Mouse (Mus musculus) liver, embryonic 14.5 days (tissue): ENCODE measurements around the gene Chchd3. TPM values are rescaled to one million over a fixed set of nuclear protein-coding genes. Genes with fewer than 3 reads are reported as not detected.

Source experiments
- ATAC-seq: fragments of 200-750 bp; cut with Nextera tagmentation; 2 replicates; pipeline ENCODE4 v1.8.0; 2017; ENCODE audit warnings: moderate number of reproducible peaks, mild to moderate bottlenecking, moderate library complexity; ENCODE audit not compliant: insufficient read depth
- DNase-seq, 3 experiments: peaks; one replicate each; pipeline ENCODE4 v3.0.0-alpha.2; 2012 to 2013; ENCODE audit warnings: low read depth in 3 of 3, low spot score in 3 of 3
- H3K27ac ChIP-seq: fragments of 300-500 bp; sonication (generic); 2 replicates; pipeline ENCODE4 v1.5.1; 2014; ENCODE audit warnings: moderate library complexity, mild to moderate bottlenecking, control low read depth, inconsistent platforms
- H3K27me3 ChIP-seq: fragments of 300-500 bp; sonication (generic); 2 replicates; pipeline ENCODE4 v1.6.1; 2014; ENCODE audit warnings: mild to moderate bottlenecking, low read length, moderate library complexity; ENCODE audit not compliant: control insufficient read depth, insufficient read depth
- H3K36me3 ChIP-seq: fragments of 300-500 bp; sonication (generic); replicated peaks from 2 replicates; pipeline ENCODE4 v1.6.1; 2014; ENCODE audit warnings: low read depth; ENCODE audit not compliant: control insufficient read depth, insufficient read depth
- H3K4me1 ChIP-seq, 2 experiments: fragments of 200-500 bp in 1 of 2; fragments of 300-500 bp in 1 of 2; sonication (generic) in 1 of 2; replicated peaks; 2 replicates each; pipeline ENCODE4 v1.6.1; 2012 to 2014; ENCODE audit warnings: antibody characterized with exemption in 1 of 2, inconsistent platforms in 1 of 2, low read length in 1 of 2; ENCODE audit not compliant: control insufficient read depth in 2 of 2, insufficient read depth in 2 of 2
- H3K4me2 ChIP-seq: fragments of 300-500 bp; sonication (generic); 2 replicates; pipeline ENCODE4 v1.6.1; 2014; ENCODE audit warnings: low read depth, mild to moderate bottlenecking, control low read depth, moderate library complexity
- H3K4me3 ChIP-seq, 2 experiments: fragments of 200-500 bp in 1 of 2; fragments of 300-500 bp in 1 of 2; sonication (generic) in 1 of 2; 2 replicates each; pipeline ENCODE4 v1.5.1; 2012 to 2014; ENCODE audit warnings: low read depth in 2 of 2, low read length in 2 of 2, mild to moderate bottlenecking in 2 of 2, control low read depth in 1 of 2, inconsistent platforms in 1 of 2, moderate library complexity in 1 of 2; ENCODE audit not compliant: insufficient read depth in 1 of 2
- H3K9ac ChIP-seq: fragments of 300-500 bp; sonication (generic); replicated peaks from 2 replicates; pipeline ENCODE4 v1.6.1; 2014; ENCODE audit warnings: mild to moderate bottlenecking, control low read depth, moderate library complexity
- H3K9me3 ChIP-seq: fragments of 300-500 bp; sonication (generic); 2 replicates; pipeline ENCODE4 v1.6.1; 2016; ENCODE audit warnings: low read length, mixed read lengths; ENCODE audit not compliant: control insufficient read depth
- CTCF ChIP-seq: IDR thresholded peaks from 2 replicates; pipeline ENCODE4 v1.5.1; 2016; ENCODE audit warnings: antibody characterized with exemption, low read depth, control low read depth
- EP300 ChIP-seq: IDR thresholded peaks from 2 replicates; pipeline ENCODE4 v1.6.1; 2016; ENCODE audit warnings: antibody characterized with exemption, low read depth
- WGBS: fragments of 180-500 bp; shearing (Covaris S2); extraction: QIAGEN DNeasy Blood & Tissue Kit; methylation state at CpG from one replicate; pipeline ENCODE4 v1.1.7; 2014; ENCODE audit not compliant: insufficient replicate concordance; 5-methylcytosine and 5-hydroxymethylcytosine counted together
- polyA plus RNA-seq, 2 experiments: library from polyadenylated mRNA; depleted of rRNA in 1 of 2; stranded (reverse) in 1 of 2; unstranded in 1 of 2; fragments of >200 nt; fragmentation: Nextera tagmentation in 1 of 2; extraction: Ambion mirVana in 1 of 2; gene quantifications; 2 replicates each; pipeline versions ENCODE4 v1.2.1 to v1.2.3; 2012 to 2014

Chchd3 gene
- polyA plus RNA-seq, 2 experiments, result 43.9 to 76.5 TPM

DNA sequence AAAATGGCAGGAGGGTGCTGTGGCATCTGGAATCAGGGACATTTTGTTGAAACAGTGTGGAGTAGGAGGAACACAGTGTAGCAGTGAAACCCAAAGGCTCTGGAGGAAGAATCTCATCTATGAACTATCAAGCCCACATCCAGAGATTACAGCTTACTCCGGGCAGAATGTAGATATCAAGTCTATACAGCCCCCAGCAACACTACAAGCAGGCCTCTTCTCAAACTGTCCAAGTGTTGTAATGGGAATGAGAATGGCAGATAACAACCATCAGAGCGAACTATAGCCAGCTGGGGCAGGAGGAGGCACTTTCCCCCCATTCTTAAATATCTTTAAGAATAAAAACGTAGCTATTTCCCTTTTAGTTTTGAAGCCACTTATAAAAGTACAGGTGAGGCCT, 266.9 kb downstream of the Chchd3 start:
- no peak for DNase-seq
- Histone ChIP-seq H3K27me3 (no peaks in the 10 kb centered on the region), H3K4me3 (no peak overlapping the region), H3K4me1 (peaks cover 6% of the 10 kb centered on the region in 2 experiments; a peak in 3 of 4 replicates), H3K27ac (no peak overlapping the region), H3K9me3 (no peaks in the 10 kb centered on the region), H3K4me2 (0 out of 2 replicates have a peak overlapping the region, but pooled peaks have one; percentile 16), H3K9ac (no peak overlapping the region), H3K36me3 (peaks cover 3% of the 10 kb centered on the region; the same call in 1 of the 2 replicates)
- TF ChIP-seq EP300, result no peak
- TF ChIP-seq CTCF, result no peak
- peak; percentile 68 for ATAC-seq
- WGBS, result 57% methylated on average over 3 of the region's 3 CpGs

DNA sequence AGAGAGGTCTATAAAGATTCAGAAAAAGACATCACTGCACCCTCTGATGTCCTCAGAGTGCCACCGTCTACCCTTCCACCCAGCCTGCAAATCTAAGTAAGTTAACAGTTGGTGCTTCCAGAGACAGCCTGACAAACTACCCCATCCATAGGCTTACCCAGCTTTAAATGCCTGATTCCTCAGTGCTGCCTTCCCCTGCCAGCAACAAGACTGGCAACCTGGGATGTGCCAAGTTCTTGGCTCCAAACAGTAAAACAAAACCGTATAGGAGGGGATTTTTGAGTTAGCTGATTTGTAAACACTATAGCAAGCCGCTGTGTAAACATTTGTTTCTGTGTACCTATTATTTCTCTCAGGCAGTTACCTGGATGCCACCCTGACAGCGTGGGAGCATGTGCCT, 269.6 kb downstream of the Chchd3 start:
- H3K4me1 ChIP-seq, result peaks cover 6% of the 10 kb centered on the region in 2 experiments; a peak in 3 of 4 replicates
- H3K36me3 ChIP-seq, result peaks cover 3% of the 10 kb centered on the region; the same call in 1 of the 2 replicates
- no peak overlapping the region for H3K9ac ChIP-seq
- no peak overlapping the region for H3K4me2 ChIP-seq
- H3K4me3 ChIP-seq, result no peak overlapping the region
- no peaks in the 10 kb centered on the region for H3K9me3 ChIP-seq
- TF ChIP-seq EP300, result no peak
- ATAC-seq, result no peak
- no peaks in the 10 kb centered on the region for H3K27me3 ChIP-seq
- WGBS, result 82% methylated on average over 4 of the region's 4 CpGs
- no peak for DNase-seq
- H3K27ac ChIP-seq, result no peak overlapping the region

DNA sequence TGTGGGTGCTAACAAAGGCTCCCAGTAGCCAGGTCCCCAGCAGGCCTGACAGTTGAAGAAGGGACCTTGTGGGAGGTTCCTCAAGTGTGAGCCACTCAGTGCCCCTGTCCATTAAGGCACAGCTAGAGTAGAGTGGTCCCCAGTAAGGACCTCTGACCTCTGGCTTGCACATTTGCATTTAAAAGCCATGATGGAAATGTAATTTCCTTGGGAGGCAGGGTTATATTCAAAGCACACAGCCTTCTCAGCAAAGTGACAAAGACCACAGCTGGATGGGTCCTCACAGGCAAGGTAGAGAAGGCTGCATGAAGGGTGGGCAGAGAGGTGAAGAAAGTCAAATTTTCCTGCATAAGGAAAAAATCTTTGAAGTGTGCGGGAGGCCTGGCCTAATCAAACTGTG, 272.7 kb downstream of the Chchd3 start:
- TF ChIP-seq EP300 (no peak), CTCF (no peak)
- Histone ChIP-seq H3K4me2 (no peak overlapping the region), H3K27me3 (no peaks in the 10 kb centered on the region), H3K36me3 (0 out of 2 replicates have a peak, but pooled peaks cover 3% of the 10 kb centered on the region), H3K4me3 (no peak overlapping the region), H3K27ac (no peak overlapping the region), H3K9me3 (no peaks in the 10 kb centered on the region), H3K9ac (no peak overlapping the region), H3K4me1 (no peaks in the 10 kb centered on the region)
- DNase-seq (no peak), ATAC-seq (no peak)
- WGBS, result 85% methylated on average over 1 of the region's 1 CpGs

DNA sequence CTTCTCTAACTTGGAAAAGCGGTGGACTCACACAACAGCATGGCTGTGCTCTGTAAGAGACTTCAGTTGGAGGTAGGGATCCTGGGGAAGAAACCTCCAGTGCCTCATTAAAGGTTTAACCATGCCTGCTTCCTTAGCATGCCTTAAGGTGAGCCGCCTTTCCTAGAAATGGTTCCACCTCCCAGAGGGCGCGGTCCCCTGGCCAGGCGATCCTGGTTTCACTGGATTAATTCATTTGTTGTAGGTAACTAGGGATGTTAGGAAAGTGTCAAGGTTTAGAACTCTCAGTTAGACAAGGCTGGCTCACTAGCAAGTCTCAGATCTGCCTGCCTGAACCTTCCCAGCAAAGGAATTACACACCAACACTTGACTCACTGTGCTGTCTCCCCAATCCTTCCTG, 273.9 kb downstream of the Chchd3 start:
- no peaks in the 10 kb centered on the region for H3K9me3 ChIP-seq
- no peaks in the 10 kb centered on the region for H3K4me1 ChIP-seq
- H3K36me3 ChIP-seq, result no peaks in the 10 kb centered on the region
- H3K9ac ChIP-seq, result no peak overlapping the region
- 80% methylated on average over 5 of the region's 5 CpGs for WGBS
- no peak overlapping the region for H3K4me2 ChIP-seq
- TF ChIP-seq EP300, result no peak
- TF ChIP-seq CTCF, result no peak
- ATAC-seq, result no peak
- no peaks in the 10 kb centered on the region for H3K27me3 ChIP-seq
- H3K4me3 ChIP-seq, result no peak overlapping the region
- no peak for DNase-seq
- no peak overlapping the region for H3K27ac ChIP-seq

DNA sequence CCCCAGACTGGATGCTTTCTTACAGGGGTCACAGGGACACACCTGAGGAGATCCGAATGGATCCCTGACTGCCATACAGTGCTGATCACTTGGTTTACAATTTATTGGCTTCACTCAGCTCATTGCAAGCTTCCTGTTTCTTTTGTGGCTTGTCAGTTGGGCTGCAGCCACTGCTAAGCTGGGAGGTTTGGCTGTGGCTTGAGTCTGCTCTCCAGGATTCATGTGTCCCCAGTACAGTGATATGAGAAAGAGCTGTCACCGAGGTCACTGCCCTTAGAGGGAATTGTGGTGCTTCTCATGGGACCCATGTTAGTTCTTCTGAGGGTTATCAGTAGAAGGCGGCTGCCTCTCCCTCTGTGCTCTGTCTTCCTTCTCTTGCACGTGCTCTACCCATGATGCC, 277.0 kb downstream of the Chchd3 start:
- Histone ChIP-seq H3K4me3 (no peak overlapping the region), H3K36me3 (no peaks in the 10 kb centered on the region), H3K27me3 (no peaks in the 10 kb centered on the region; the same call in 1 of the 2 replicates), H3K9ac (no peak overlapping the region), H3K4me2 (no peak overlapping the region), H3K9me3 (no peaks in the 10 kb centered on the region), H3K4me1 (no peaks in the 10 kb centered on the region; a peak in 2 of 4 replicates), H3K27ac (no peak overlapping the region)
- TF ChIP-seq EP300, result no peak
- TF ChIP-seq CTCF, result no peak
- DNase-seq, result no peak
- no peak for ATAC-seq
- 21% methylated on average over 4 of the region's 4 CpGs for WGBS
